In the genomic region with DNA sequence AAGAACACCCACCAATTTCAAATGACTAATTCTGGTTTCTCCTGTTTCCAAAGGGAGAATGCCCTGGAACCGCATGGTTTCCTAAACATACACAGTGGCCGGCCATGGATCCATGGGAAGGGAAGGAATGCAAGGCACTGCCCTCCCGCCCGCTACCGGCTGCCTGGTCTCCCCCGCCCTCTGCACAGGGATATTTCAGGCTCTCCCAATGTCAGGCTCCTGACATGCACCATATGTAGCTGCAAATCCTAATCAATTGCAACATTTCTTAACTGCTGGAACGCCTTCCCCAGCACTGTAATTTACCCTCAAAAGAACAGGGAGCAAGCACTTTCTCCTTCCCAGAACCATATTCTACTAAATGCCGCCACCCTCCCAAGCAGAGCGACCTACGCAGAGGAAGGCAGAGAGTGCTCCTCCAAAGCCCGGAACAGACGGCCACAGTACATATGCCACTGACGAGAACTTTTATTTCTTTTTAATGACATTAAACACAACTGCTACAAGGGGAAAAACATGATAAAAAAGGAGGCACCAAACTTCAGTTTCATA, we compare ENCODE assay signal across 27 mouse cellular contexts. TPM values are rescaled to one million over a fixed set of nuclear protein-coding genes. Genes with fewer than 3 reads are reported as not detected.
DNase-seq lines count a peak whose midpoint lies in the region; ATAC-seq and TF ChIP-seq lines count a peak whose summit lies in the region.
"Had no signal": no experiment of that assay in that cellular context is flagged by ENCODE, and none has a peak within 500 bp of the region (broad histone marks: within the 10 kb centered on the region; RNA-seq: fewer than 3 reads in every experiment).

No protein-coding gene starts in this region.

- peak overlapping the region; percentile 19 for H3K9ac ChIP-seq in heart, adult 2 months (ENCODE audit: low read depth, low read length)
- no peak overlapping the region for H3K9ac ChIP-seq in heart, embryonic 12.5 days
- H3K9ac ChIP-seq in kidney, embryonic 16.5 days (replicated peaks; ENCODE audit: low read length), result no peak overlapping the region
- H3K9ac ChIP-seq in heart, postnatal 0 days (replicated peaks; ENCODE audit: low read depth, low read length), result no peak overlapping the region
- H3K9ac ChIP-seq: embryonic facial prominence, embryonic 12.5 days; forebrain, postnatal 0 days; hindbrain, embryonic 13.5 days; intestine, embryonic 15.5 days; limb, embryonic 13.5 days; liver, embryonic 15.5 days; neural tube, embryonic 12.5 days; stomach, embryonic 15.5 days had no signal

- H3K4me1 ChIP-seq in heart, adult 2 months (ENCODE audit: control insufficient read depth, insufficient read depth, low read length), result peaks cover 15% of the 10 kb centered on the region; the same call in 1 of the 2 replicates
- peaks cover 44% of the 10 kb centered on the region for H3K4me1 ChIP-seq in heart, embryonic 12.5 days (replicated peaks)
- H3K4me1 ChIP-seq in kidney, embryonic 16.5 days (ENCODE audit: insufficient read depth, low read length), result peaks cover 8% of the 10 kb centered on the region; the same call in 1 of the 2 replicates
- H3K4me1 ChIP-seq in heart, postnatal 0 days (ENCODE audit: control insufficient read depth, insufficient read depth), result peaks cover 18% of the 10 kb centered on the region

- no peaks in the 10 kb centered on the region for H3K9me3 ChIP-seq in heart, embryonic 12.5 days (replicated peaks)
- H3K9me3 ChIP-seq in kidney, embryonic 16.5 days (ENCODE audit: low read length), result no peaks in the 10 kb centered on the region
- H3K9me3 ChIP-seq in heart, postnatal 0 days (replicated peaks; ENCODE audit: control insufficient read depth, low read length), result no peaks in the 10 kb centered on the region
- H3K9me3 ChIP-seq: embryonic facial prominence, embryonic 12.5 days; hindbrain, embryonic 13.5 days; intestine, embryonic 15.5 days; limb, embryonic 13.5 days; liver, embryonic 15.5 days; neural tube, embryonic 12.5 days; stomach, embryonic 15.5 days had no signal

- no peak overlapping the region; the same call in 1 of the 2 replicates for H3K27ac ChIP-seq in heart, adult 2 months
- H3K27ac ChIP-seq in heart, embryonic 12.5 days (ENCODE audit: poor library complexity, severe bottlenecking), result no peak overlapping the region
- H3K27ac ChIP-seq in kidney, embryonic 16.5 days (ENCODE audit: low read length), result peak overlapping the region; percentile 7; the same call in 1 of the 2 replicates
- 0 out of 2 replicates have a peak overlapping the region, but pooled peaks have one; percentile 43 for H3K27ac ChIP-seq in heart, postnatal 0 days (ENCODE audit: low read depth)
- H3K27ac ChIP-seq: embryonic facial prominence, embryonic 12.5 days; hindbrain, embryonic 13.5 days; intestine, embryonic 15.5 days; limb, embryonic 13.5 days; liver, embryonic 15.5 days; neural tube, embryonic 12.5 days; stomach, embryonic 15.5 days had no signal

- H3K27me3 ChIP-seq in heart, adult 2 months (ENCODE audit: control insufficient read depth, insufficient read depth, low read length), result no peaks in the 10 kb centered on the region
- H3K27me3 ChIP-seq in heart, embryonic 12.5 days (replicated peaks), result no peaks in the 10 kb centered on the region
- no peaks in the 10 kb centered on the region for H3K27me3 ChIP-seq in kidney, embryonic 16.5 days (ENCODE audit: insufficient read depth, low read length)
- H3K27me3 ChIP-seq in heart, postnatal 0 days (ENCODE audit: control insufficient read depth, insufficient read depth, low read length), result no peaks in the 10 kb centered on the region
- H3K27me3 ChIP-seq: embryonic facial prominence, embryonic 12.5 days; hindbrain, embryonic 13.5 days; intestine, embryonic 15.5 days; limb, embryonic 13.5 days; liver, embryonic 15.5 days; neural tube, embryonic 12.5 days; stomach, embryonic 15.5 days had no signal

- TF ChIP-seq EP300 in heart, adult 2 months (IDR thresholded peaks at IDR 0.05; ENCODE audit: insufficient read depth, low read depth, low read length), result no peak
- no peak for TF ChIP-seq EP300 in heart, postnatal 0 days (IDR thresholded peaks at IDR 0.05; ENCODE audit: low read depth)

- no peaks in the 10 kb centered on the region for H3K79me2 ChIP-seq in heart, adult 2 months (replicated peaks; ENCODE audit: control insufficient read depth, insufficient read depth, low read length)

- WGBS in heart, adult 2 months, result 54% methylated on average over 13 of the region's 13 CpGs
- WGBS in heart, embryonic 12.5 days, result 61% methylated on average over 13 of the region's 13 CpGs
- WGBS in kidney, embryonic 16.5 days, result 53% methylated on average over 13 of the region's 13 CpGs
- WGBS in heart, postnatal 0 days, result 47% methylated on average over 13 of the region's 13 CpGs

- H3K4me3 ChIP-seq in heart, adult 2 months, result no peak overlapping the region
- no peak overlapping the region for H3K4me3 ChIP-seq in heart, embryonic 12.5 days
- H3K4me3 ChIP-seq in kidney, embryonic 16.5 days (ENCODE audit: low read length), result no peak overlapping the region
- no peak overlapping the region for H3K4me3 ChIP-seq in heart, postnatal 0 days (ENCODE audit: low read depth, low read length)
- H3K4me3 ChIP-seq: embryonic facial prominence, embryonic 12.5 days; hindbrain, embryonic 13.5 days; intestine, embryonic 15.5 days; limb, embryonic 13.5 days; liver, embryonic 15.5 days; neural tube, embryonic 12.5 days; stomach, embryonic 15.5 days had no signal

- no peak overlapping the region for H3K4me2 ChIP-seq in heart, embryonic 12.5 days
- H3K4me2 ChIP-seq in kidney, embryonic 16.5 days (replicated peaks; ENCODE audit: low read depth, low read length), result 0 out of 2 replicates have a peak overlapping the region, but pooled peaks have one; percentile 6
- 0 out of 2 replicates have a peak overlapping the region, but pooled peaks have one; percentile 4 for H3K4me2 ChIP-seq in heart, postnatal 0 days (ENCODE audit: low read depth, low read length)
- H3K4me2 ChIP-seq: embryonic facial prominence, embryonic 12.5 days; hindbrain, embryonic 13.5 days; intestine, embryonic 15.5 days; limb, embryonic 13.5 days; liver, embryonic 15.5 days; neural tube, embryonic 12.5 days; stomach, embryonic 15.5 days had no signal

- peaks cover 5% of the 10 kb centered on the region for H3K36me3 ChIP-seq in heart, adult 2 months (ENCODE audit: control insufficient read depth, insufficient read depth, low read length)
- H3K36me3 ChIP-seq in heart, embryonic 12.5 days, result peaks cover 42% of the 10 kb centered on the region
- peaks cover 32% of the 10 kb centered on the region for H3K36me3 ChIP-seq in kidney, embryonic 16.5 days (ENCODE audit: insufficient read depth, low read length)
- H3K36me3 ChIP-seq in heart, postnatal 0 days (replicated peaks; ENCODE audit: control insufficient read depth, insufficient read depth, low read length), result peaks cover 30% of the 10 kb centered on the region

- no peak for TF ChIP-seq CTCF in heart, adult 2 months (IDR thresholded peaks at IDR 0.05)
- TF ChIP-seq CTCF in heart, postnatal 0 days (IDR thresholded peaks at IDR 0.05; ENCODE audit: low read depth), result no peak

- intact Hi-C loops in heart, adult 2 months (cut with DNase I), result no loop called here

- peak in 1 of 2 experiments; percentile 30 for DNase-seq in heart, adult 2 months
- DNase-seq in kidney, postnatal 25 days, result no peak
- DNase-seq in lung, postnatal 10 days, result peak; percentile 53
- DNase-seq in lung, postnatal 25 days (ENCODE audit: low spot score), result no peak
- no peak for DNase-seq in heart, postnatal 0 days (ENCODE audit: low spot score)
- DNase-seq in liver, result no peak
- DNase-seq: adrenal gland, postnatal 10 days; B cell, adult 2 months; cerebellum, adult 11-12 months; forebrain, postnatal 0 days; right cerebral cortex, postnatal 14 days; thymus, postnatal 25 days had no signal

- TF ChIP-seq POLR2A in heart, adult 2 months (IDR thresholded peaks at IDR 0.05; ENCODE audit: insufficient read depth, low read depth, low read length), result no peak

- ATAC-seq in heart, embryonic 12.5 days (ENCODE audit: insufficient number of reproducible peaks, low FRiP score), result no peak
- 0 out of 2 replicates have a peak, but pooled peaks have one; percentile 31 for ATAC-seq in kidney, embryonic 16.5 days (ENCODE audit: low FRiP score, low TSS enrichment)
- no peak for ATAC-seq in heart, postnatal 0 days (ENCODE audit: insufficient read depth, low read depth)
- ATAC-seq: forebrain, postnatal 0 days; intestine, embryonic 15.5 days had no signal

RNA-seq across cellular contexts. Expression of a gene that starts 10.8 kb away (rescaled TPM):
- total RNA-seq in heart, adult 2 months (2021), result 100 to 1,000 TPM; 338 to 388 TPM
- 197 and 335 TPM in 2 replicates for polyA plus RNA-seq in heart, adult 2 months (2012; rRNA removed)
- 6.9 and 7.8 TPM in 2 replicates for polyA plus RNA-seq in heart, embryonic 12.5 days (2016; fragmentation: Nextera tagmentation; extraction: Ambion mirVana)
- 3.0 and 3.4 TPM in 2 replicates for polyA plus RNA-seq in kidney, embryonic 16.5 days (2015; fragmentation: Nextera tagmentation; extraction: Ambion mirVana)
- total RNA-seq in heart, postnatal 0 days (2014; rRNA removed; ENCODE audit: low replicate concordance), result 41.7 and 71.1 TPM in 2 replicates
- 50.7 and 51.3 TPM in 2 replicates for polyA plus RNA-seq in heart, postnatal 0 days (2015; fragmentation: Nextera tagmentation; extraction: Ambion mirVana)
- total RNA-seq: megakaryocyte progenitor cell, adult 5-6 weeks; monocyte, adult 5-6 weeks had no signal

RNA-seq across cellular contexts. Expression of a gene that starts 25.8 kb away (rescaled TPM):
- under 1 TPM in 1 of 2 experiments, not detected in 1; 0.14 TPM for total RNA-seq in heart, adult 2 months (2021)
- polyA plus RNA-seq in heart, adult 2 months (2012; rRNA removed), result 0.23 and 0.62 TPM in 2 replicates
- polyA plus RNA-seq in heart, embryonic 12.5 days (2016; fragmentation: Nextera tagmentation; extraction: Ambion mirVana), result 0.27 and 0.50 TPM in 2 replicates
- polyA plus RNA-seq in kidney, embryonic 16.5 days (2015; fragmentation: Nextera tagmentation; extraction: Ambion mirVana), result 1.6 and 2.2 TPM in 2 replicates
- not detected in 2 replicates for total RNA-seq in heart, postnatal 0 days (2014; rRNA removed; ENCODE audit: low replicate concordance)
- 0.16 and 0.25 TPM in 2 replicates for polyA plus RNA-seq in heart, postnatal 0 days (2015; fragmentation: Nextera tagmentation; extraction: Ambion mirVana)
- total RNA-seq: gastrocnemius, adult 18-20 months; megakaryocyte progenitor cell, adult 5-6 weeks; monocyte, adult 5-6 weeks had no signal
- polyA plus RNA-seq: spleen, adult 2 months had no signal

RNA-seq across cellular contexts. Expression of a gene that starts 41.9 kb away (rescaled TPM):
- total RNA-seq in heart, adult 2 months (2021), result 10 to 100 TPM; 10.2 to 14.2 TPM
- polyA plus RNA-seq in heart, adult 2 months (2012; rRNA removed), result 6.6 and 13.3 TPM in 2 replicates
- 21.3 and 22.6 TPM in 2 replicates for polyA plus RNA-seq in heart, embryonic 12.5 days (2016; fragmentation: Nextera tagmentation; extraction: Ambion mirVana)
- 23.2 and 25.6 TPM in 2 replicates for polyA plus RNA-seq in kidney, embryonic 16.5 days (2015; fragmentation: Nextera tagmentation; extraction: Ambion mirVana)
- 16.0 and 24.5 TPM in 2 replicates for total RNA-seq in heart, postnatal 0 days (2014; rRNA removed; ENCODE audit: low replicate concordance)
- 5.9 and 6.9 TPM in 2 replicates for polyA plus RNA-seq in heart, postnatal 0 days (2015; fragmentation: Nextera tagmentation; extraction: Ambion mirVana)

RNA-seq across cellular contexts. Expression of a gene that starts 41.9 kb away (rescaled TPM):
- 10 to 100 TPM; 26.3 to 29.7 TPM for total RNA-seq in heart, adult 2 months (2021)
- 10.4 and 18.4 TPM in 2 replicates for polyA plus RNA-seq in heart, adult 2 months (2012; rRNA removed)
- polyA plus RNA-seq in heart, embryonic 12.5 days (2016; fragmentation: Nextera tagmentation; extraction: Ambion mirVana), result 49.3 and 55.8 TPM in 2 replicates
- 85.0 and 89.6 TPM in 2 replicates for polyA plus RNA-seq in kidney, embryonic 16.5 days (2015; fragmentation: Nextera tagmentation; extraction: Ambion mirVana)
- 24.7 and 27.3 TPM in 2 replicates for total RNA-seq in heart, postnatal 0 days (2014; rRNA removed; ENCODE audit: low replicate concordance)
- 30.8 and 31.5 TPM in 2 replicates for polyA plus RNA-seq in heart, postnatal 0 days (2015; fragmentation: Nextera tagmentation; extraction: Ambion mirVana)

RNA-seq across cellular contexts. Expression of a gene that starts 42.3 kb away (rescaled TPM):
- not detected for total RNA-seq in heart, adult 2 months (2021)
- 0.23 TPM in 1 of 2 replicates, not detected in the other for polyA plus RNA-seq in heart, adult 2 months (2012; rRNA removed)
- polyA plus RNA-seq in heart, embryonic 12.5 days (2016; fragmentation: Nextera tagmentation; extraction: Ambion mirVana), result 0.24 and 0.34 TPM in 2 replicates
- polyA plus RNA-seq in kidney, embryonic 16.5 days (2015; fragmentation: Nextera tagmentation; extraction: Ambion mirVana), result 11.5 and 14.5 TPM in 2 replicates
- 1.1 TPM in 1 of 2 replicates, not detected in the other for total RNA-seq in heart, postnatal 0 days (2014; rRNA removed; ENCODE audit: low replicate concordance)
- not detected in 2 replicates for polyA plus RNA-seq in heart, postnatal 0 days (2015; fragmentation: Nextera tagmentation; extraction: Ambion mirVana)
- total RNA-seq: adrenal gland, postnatal 10 days; forebrain, postnatal 0 days; gastrocnemius, adult 18-20 months; layer of hippocampus, adult 18-20 months; left cerebral cortex, postnatal 10 days; monocyte, adult 5-6 weeks had no signal
- polyA plus RNA-seq: forebrain, postnatal 0 days; hindbrain, embryonic 13.5 days had no signal

Comparison
In these comparisons a context has a peak if more than half of its experiments do, and no peak if none do; other contexts are left out.
1. H3K27ac ChIP-seq: peak in kidney, embryonic 16.5 days (single experiment) and heart, postnatal 0 days (single experiment); none in heart, adult 2 months (single experiment) and heart, embryonic 12.5 days (single experiment).